Comparison of ENCODE assay signal across 26 mouse cellular contexts in genomic region chr8:64672920-64673319, GRCm38 (mm10). TPM values are rescaled to one million over a fixed set of nuclear protein-coding genes. Genes with fewer than 3 reads are reported as not detected.
A peak's percentile ranks its signal among the peaks of the same experiment; 100 is the strongest.
DNase-seq lines count a peak whose midpoint lies in the region; ATAC-seq and TF ChIP-seq lines count a peak whose summit lies in the region.
"Had no signal": no experiment of that assay in that cellular context is flagged by ENCODE, and none has a peak within 500 bp of the region (broad histone marks: within the 10 kb centered on the region; RNA-seq: fewer than 3 reads in every experiment).

No protein-coding gene starts in this region.

- H3K9me3 ChIP-seq in midbrain, embryonic 11.5 days (ENCODE audit: control insufficient read depth, low read length), result no peaks in the 10 kb centered on the region
- H3K9me3 ChIP-seq in midbrain, embryonic 13.5 days, result no peaks in the 10 kb centered on the region
- no peaks in the 10 kb centered on the region for H3K9me3 ChIP-seq in hindbrain, embryonic 14.5 days (ENCODE audit: control insufficient read depth, low read length)
- H3K9me3 ChIP-seq: heart, embryonic 10.5 days; heart, embryonic 13.5 days; hindbrain, embryonic 15.5 days had no signal

- POLR2A ChIA-PET in Patski (lab: Charles Lee), result no interaction called here

- WGBS in midbrain, embryonic 11.5 days, result 68% methylated on average over 2 of the region's 2 CpGs
- WGBS in midbrain, embryonic 13.5 days, result 67% methylated on average over 2 of the region's 2 CpGs
- WGBS in hindbrain, embryonic 14.5 days, result 68% methylated on average over 2 of the region's 2 CpGs

- TF ChIP-seq CTCF in C2C12 (IDR thresholded peaks at IDR 0.05; ENCODE audit: control insufficient read depth, insufficient read depth, insufficient read length) (no peak), Patski (IDR thresholded peaks at IDR 0.05) (peak; percentile 20)

- H3K9ac ChIP-seq in midbrain, embryonic 11.5 days (ENCODE audit: low read length), result no peak overlapping the region
- H3K9ac ChIP-seq in midbrain, embryonic 13.5 days (replicated peaks), result no peak overlapping the region
- H3K9ac ChIP-seq in hindbrain, embryonic 14.5 days, result no peak overlapping the region
- H3K9ac ChIP-seq: forebrain, postnatal 0 days; heart, embryonic 13.5 days; hindbrain, embryonic 15.5 days had no signal

- H3K27ac ChIP-seq in midbrain, embryonic 11.5 days (ENCODE audit: low read depth, low read length), result no peak overlapping the region
- H3K27ac ChIP-seq in midbrain, embryonic 13.5 days, result no peak overlapping the region
- no peak overlapping the region for H3K27ac ChIP-seq in hindbrain, embryonic 14.5 days
- H3K27ac ChIP-seq: gastrocnemius, adult 2 months; heart, embryonic 10.5 days; heart, embryonic 13.5 days; hindbrain, embryonic 15.5 days had no signal

- no peak overlapping the region for H3K4me2 ChIP-seq in midbrain, embryonic 11.5 days
- no peak overlapping the region for H3K4me2 ChIP-seq in midbrain, embryonic 13.5 days (replicated peaks)
- no peak overlapping the region for H3K4me2 ChIP-seq in hindbrain, embryonic 14.5 days (replicated peaks)
- H3K4me2 ChIP-seq: heart, embryonic 13.5 days; hindbrain, embryonic 15.5 days had no signal

- DNase-seq in midbrain, embryonic 11.5 days (ENCODE audit: low spot score, missing footprints), result peak; percentile 74
- no peak for DNase-seq in Patski (ENCODE audit: low read depth, low spot score)
- DNase-seq in right cerebral cortex, adult 18-20 months, result no peak
- no peak for DNase-seq in hindbrain, embryonic 14.5 days (ENCODE audit: low spot score)
- no peak for DNase-seq in yolk sac, embryonic 10.5 days (ENCODE audit: low spot score)
- DNase-seq: adrenal gland, postnatal 10 days; adrenal gland, postnatal 36 days; B cell, adult 2 months; cerebellum, adult 18-20 months; cerebellum, adult 9-10 months; cerebellum, postnatal 14 days; forebrain, postnatal 0 days; gastrocnemius, adult 2 months; gastrocnemius, postnatal 14 days; heart, adult 18-20 months; heart, postnatal 14 days; heart, postnatal 4 days had no signal

- ATAC-seq in midbrain, embryonic 11.5 days (ENCODE audit: low FRiP score), result no peak
- ATAC-seq in midbrain, embryonic 13.5 days, result no peak
- peak; percentile 67 for ATAC-seq in Patski
- no peak for ATAC-seq in hindbrain, embryonic 14.5 days (ENCODE audit: low FRiP score)
- ATAC-seq: activated CD4-positive, CD25-positive, alpha-beta regulatory T cell, adult 4 months; CD4-positive, CD25-positive, alpha-beta regulatory T cell, adult 4 months; forebrain, embryonic 14.5 days; forebrain, postnatal 0 days; intestine, postnatal 0 days had no signal

- CTCF ChIA-PET in Patski (lab: Charles Lee), result no interaction called here

- 0 out of 2 replicates have a peak, but pooled peaks cover 2% of the 10 kb centered on the region for H3K4me1 ChIP-seq in midbrain, embryonic 11.5 days (ENCODE audit: control insufficient read depth, insufficient read depth, low read length)
- H3K4me1 ChIP-seq in midbrain, embryonic 13.5 days (replicated peaks), result peaks cover 8% of the 10 kb centered on the region; the same call in 1 of the 2 replicates
- H3K4me1 ChIP-seq in hindbrain, embryonic 14.5 days (replicated peaks; ENCODE audit: control insufficient read depth, insufficient read depth, low read length), result no peaks in the 10 kb centered on the region; the same call in 1 of the 2 replicates
- H3K4me1 ChIP-seq: heart, embryonic 10.5 days had no signal

- in situ Hi-C loops in Patski (cut with MboI; ENCODE audit: low pct_unique_long_range_greater_than_20kb), result no loop called here

- H3K79me3 ChIP-seq in C2C12 (ENCODE audit: low read depth), result peaks cover 14% of the 10 kb centered on the region

- H3K4me3 ChIP-seq in midbrain, embryonic 11.5 days (ENCODE audit: low read depth, low read length), result no peak overlapping the region
- H3K4me3 ChIP-seq in midbrain, embryonic 13.5 days (replicated peaks), result no peak overlapping the region
- H3K4me3 ChIP-seq in C2C12 (ENCODE audit: insufficient read depth, poor library complexity, severe bottlenecking), result no peak overlapping the region
- H3K4me3 ChIP-seq in hindbrain, embryonic 14.5 days (replicated peaks; ENCODE audit: low read length), result no peak overlapping the region
- H3K4me3 ChIP-seq: gastrocnemius, adult 2 months; heart, embryonic 10.5 days; heart, embryonic 13.5 days; hindbrain, embryonic 15.5 days had no signal

- H3K79me2 ChIP-seq in C2C12 (ENCODE audit: control insufficient read depth, insufficient read depth), result peaks cover 9% of the 10 kb centered on the region

- H3K27me3 ChIP-seq in midbrain, embryonic 11.5 days (ENCODE audit: control insufficient read depth, insufficient read depth, low read length), result no peaks in the 10 kb centered on the region
- H3K27me3 ChIP-seq in midbrain, embryonic 13.5 days, result no peaks in the 10 kb centered on the region
- H3K27me3 ChIP-seq in C2C12 (ENCODE audit: control insufficient read depth, insufficient read depth, insufficient read length) (no peaks in the 10 kb centered on the region), Patski (no peaks in the 10 kb centered on the region)
- H3K27me3 ChIP-seq in hindbrain, embryonic 14.5 days (ENCODE audit: control insufficient read depth, insufficient read depth, low read length), result no peaks in the 10 kb centered on the region
- H3K27me3 ChIP-seq: heart, embryonic 13.5 days; hindbrain, embryonic 15.5 days had no signal

- no peaks in the 10 kb centered on the region for H3K36me3 ChIP-seq in midbrain, embryonic 11.5 days (ENCODE audit: control insufficient read depth, insufficient read depth, low read length)
- H3K36me3 ChIP-seq in midbrain, embryonic 13.5 days, result no peaks in the 10 kb centered on the region
- H3K36me3 ChIP-seq in C2C12 (ENCODE audit: control insufficient read depth, insufficient read depth), result no peaks in the 10 kb centered on the region
- no peaks in the 10 kb centered on the region for H3K36me3 ChIP-seq in hindbrain, embryonic 14.5 days (replicated peaks; ENCODE audit: control insufficient read depth, insufficient read depth)
- H3K36me3 ChIP-seq: heart, embryonic 10.5 days; heart, embryonic 13.5 days; hindbrain, embryonic 15.5 days had no signal

- no peak overlapping the region for H3ac ChIP-seq in C2C12 (ENCODE audit: control insufficient read depth, insufficient read length, low read depth)

TF ChIP-seq in C2C12, 6 proteins besides CTCF, POLR2A, EP300 and RAD21:
- TF ChIP-seq USF1 (IDR thresholded peaks at IDR 0.05; ENCODE audit: low read depth), result no peak
- peak; percentile 10 for TF ChIP-seq FOSL1 (IDR thresholded peaks at IDR 0.05; ENCODE audit: insufficient read depth, low read length, poor library complexity, severe bottlenecking)
- no peak for TF ChIP-seq MAX (IDR thresholded peaks at IDR 0.05)
- TF ChIP-seq MYOD1 (IDR thresholded peaks at IDR 0.05; ENCODE audit: control insufficient read depth, insufficient read length, low read depth), result no peak
- no peak for TF ChIP-seq MYOG (IDR thresholded peaks at IDR 0.05; ENCODE audit: control insufficient read depth, extremely low read depth, insufficient read length)

RNA-seq across cellular contexts. Expression of gene Cpe, which starts 19.9 kb away (rescaled TPM):
- 356 and 390 TPM in 2 replicates for polyA plus RNA-seq in midbrain, embryonic 11.5 days (2014; fragmentation: Nextera tagmentation; extraction: Ambion mirVana)
- polyA plus RNA-seq in midbrain, embryonic 13.5 days (2015; fragmentation: Nextera tagmentation; extraction: Ambion mirVana), result 676 and 719 TPM in 2 replicates
- polyA plus RNA-seq in C2C12 (2012; fragmentation: generic; extraction: Trizol), result 79.2 TPM
- 1,016 TPM for polyA plus RNA-seq in Patski (2021)
- polyA plus RNA-seq in hindbrain, embryonic 14.5 days (2014; fragmentation: Nextera tagmentation; extraction: Ambion mirVana), result 752 and 837 TPM in 2 replicates
